Mouse (Mus musculus) C2C12 (cell line): ENCODE results near the gene Castor2. TPM values are rescaled to one million over a fixed set of nuclear protein-coding genes. Genes with fewer than 3 reads are reported as not detected.

Experiments
- H3K27me3 ChIP-seq: one replicate; pipeline ENCODE4 v1.6.1; 2011; ENCODE audit not compliant: control insufficient read depth, insufficient read depth, insufficient read length
- H3K36me3 ChIP-seq: one replicate; pipeline ENCODE4 v1.6.1; 2011; ENCODE audit not compliant: control insufficient read depth, insufficient read depth
- H3K4me3 ChIP-seq: one replicate; pipeline ENCODE4 v1.5.1; 2011; ENCODE audit warnings: mild to moderate bottlenecking, control low read depth; ENCODE audit not compliant: poor library complexity, insufficient read depth, severe bottlenecking
- H3K79me2 ChIP-seq: one replicate; pipeline ENCODE4 v1.6.1; 2011; ENCODE audit not compliant: control insufficient read depth, insufficient read depth
- H3K79me3 ChIP-seq: one replicate; pipeline ENCODE4 v1.6.1; 2011; ENCODE audit warnings: low read depth, control low read depth
- H3ac ChIP-seq: one replicate; pipeline ENCODE3; 2011; ENCODE audit warnings: low read depth; ENCODE audit not compliant: control insufficient read depth, insufficient read length
- CEBPB ChIP-seq: IDR thresholded peaks from one replicate; pipeline ENCODE4 v1.6.1; 2011; ENCODE audit warnings: low read depth, mild to moderate bottlenecking, control low read depth, moderate library complexity
- CTCF ChIP-seq: IDR thresholded peaks from one replicate; pipeline ENCODE4 v1.5.1; 2011; ENCODE audit not compliant: control insufficient read depth, insufficient read depth, insufficient read length
- FOSL1 ChIP-seq: IDR thresholded peaks from one replicate; pipeline ENCODE4 v1.8.0; 2011; ENCODE audit warnings: mild to moderate bottlenecking, low read length; ENCODE audit not compliant: poor library complexity, insufficient read depth, severe bottlenecking
- MAX ChIP-seq: IDR thresholded peaks from one replicate; pipeline ENCODE4 v1.6.1; 2011; ENCODE audit warnings: mild to moderate bottlenecking, control low read depth
- MYOD1 ChIP-seq: IDR thresholded peaks from one replicate; pipeline ENCODE4 v1.6.1; 2011; ENCODE audit warnings: low read depth; ENCODE audit not compliant: control insufficient read depth, insufficient read length
- MYOG ChIP-seq: IDR thresholded peaks from one replicate; pipeline ENCODE4 v1.6.1; 2011; ENCODE audit not compliant: control insufficient read depth, insufficient read length; ENCODE audit errors: extremely low read depth
- USF1 ChIP-seq: IDR thresholded peaks from one replicate; pipeline ENCODE4 v1.6.1; 2011; ENCODE audit warnings: low read depth, mild to moderate bottlenecking, control low read depth, moderate library complexity
- polyA plus RNA-seq: library from polyadenylated mRNA; unstranded; fragments of >200 nt; fragmentation: generic; extraction: Trizol; gene quantifications from one replicate; pipeline ENCODE4 v1.2.1, GENCODE M21; 2012; ENCODE audit warnings: missing spikeins

Gene Castor2
- polyA plus RNA-seq, 1 experiment = 3.0 TPM

DNA sequence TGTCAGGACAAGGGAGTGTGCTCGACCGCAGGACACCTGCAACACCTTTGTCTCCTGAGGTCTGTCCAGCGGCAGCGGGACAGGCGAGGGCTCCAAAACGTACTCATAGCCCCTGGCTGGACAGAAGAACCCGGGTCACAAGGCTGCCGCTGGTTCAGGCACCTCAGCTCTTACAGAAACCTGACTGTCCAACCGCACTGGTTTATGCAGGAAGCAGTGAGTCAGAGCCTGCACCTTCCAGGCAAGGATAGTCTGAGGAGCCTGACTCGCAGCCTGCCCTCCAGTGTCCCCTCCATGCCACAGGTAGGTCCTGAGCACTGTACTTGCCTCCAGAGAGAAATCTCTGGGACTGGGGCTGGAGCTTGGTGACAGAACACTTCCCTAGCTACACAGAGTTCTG, 69.7 kb downstream of the Castor2 start:
- no peak for TF ChIP-seq CEBPB
- TF ChIP-seq MYOD1 = no peak
- TF ChIP-seq MAX = no peak
- TF ChIP-seq MYOG = no peak
- no peak for TF ChIP-seq USF1
- H3K36me3 ChIP-seq = peaks cover 47% of the 10 kb centered on the region

DNA sequence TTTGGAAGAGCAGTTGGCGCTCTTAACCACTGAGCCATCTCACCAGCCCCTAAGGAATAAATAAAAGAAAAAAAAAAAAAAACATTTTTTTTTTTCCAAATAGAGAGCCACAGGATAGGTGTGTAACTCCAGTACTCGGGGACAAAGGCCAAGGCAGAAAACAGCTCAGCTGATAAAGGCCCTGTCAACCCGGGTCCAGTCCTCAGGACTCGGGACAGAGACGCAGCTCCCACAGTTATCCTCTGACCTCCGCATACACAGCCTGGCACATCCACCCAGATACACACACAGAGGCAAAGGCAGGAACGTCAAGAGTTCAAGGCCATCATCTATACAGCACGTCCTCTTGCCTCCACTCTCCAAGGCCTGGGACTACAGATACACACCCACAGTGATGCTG, 70.7 kb downstream of the Castor2 start:
- H3K4me3 ChIP-seq = no peak overlapping the region
- H3K79me2 ChIP-seq = peaks cover 42% of the 10 kb centered on the region
- no peaks in the 10 kb centered on the region for H3K27me3 ChIP-seq
- peaks cover 44% of the 10 kb centered on the region for H3K36me3 ChIP-seq
- no peak overlapping the region for H3ac ChIP-seq
- peaks cover 22% of the 10 kb centered on the region for H3K79me3 ChIP-seq
- TF ChIP-seq MAX = no peak
- TF ChIP-seq MYOD1 = no peak
- TF ChIP-seq USF1 = no peak
- TF ChIP-seq MYOG = no peak
- no peak for TF ChIP-seq CTCF
- no peak for TF ChIP-seq CEBPB
- TF ChIP-seq FOSL1 = no peak

More for the DNA sequence above, 69.7 kb downstream of the Castor2 start:
- Histone ChIP-seq H3ac (no peak overlapping the region), H3K27me3 (no peaks in the 10 kb centered on the region), H3K79me2 (peaks cover 32% of the 10 kb centered on the region), H3K4me3 (no peak overlapping the region), H3K79me3 (peaks cover 12% of the 10 kb centered on the region)

DNA sequence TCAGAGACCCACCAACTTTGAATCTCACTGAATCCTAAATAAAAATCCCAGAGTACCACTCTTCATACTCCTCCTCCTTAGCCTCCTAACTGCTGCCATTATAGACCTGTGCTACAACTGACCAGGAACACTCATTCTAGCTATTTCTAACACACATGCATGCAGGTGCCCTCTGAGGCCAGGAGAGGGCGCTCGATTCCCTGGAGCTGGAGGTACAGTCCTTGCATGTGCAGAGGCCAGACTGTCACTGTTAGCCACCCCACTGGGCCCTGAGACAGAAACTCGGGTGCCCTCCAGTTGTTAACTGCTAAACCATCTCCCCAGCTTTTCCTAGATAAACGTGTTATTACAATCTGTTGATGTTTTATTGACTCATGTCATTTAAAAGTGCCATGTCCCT, 73.7 kb downstream of the Castor2 start:
- H3K79me2 ChIP-seq = peaks cover 63% of the 10 kb centered on the region
- H3K27me3 ChIP-seq = no peaks in the 10 kb centered on the region
- H3K79me3 ChIP-seq = peaks cover 29% of the 10 kb centered on the region
- TF ChIP-seq MAX = no peak
- TF ChIP-seq USF1 = no peak
- peak; percentile 55 for TF ChIP-seq CTCF
- TF ChIP-seq CEBPB = no peak
- no peak for TF ChIP-seq FOSL1
- no peak for TF ChIP-seq MYOD1
- no peak for TF ChIP-seq MYOG
- no peak overlapping the region for H3ac ChIP-seq
- H3K4me3 ChIP-seq = no peak overlapping the region
- peaks cover 24% of the 10 kb centered on the region for H3K36me3 ChIP-seq

DNA sequence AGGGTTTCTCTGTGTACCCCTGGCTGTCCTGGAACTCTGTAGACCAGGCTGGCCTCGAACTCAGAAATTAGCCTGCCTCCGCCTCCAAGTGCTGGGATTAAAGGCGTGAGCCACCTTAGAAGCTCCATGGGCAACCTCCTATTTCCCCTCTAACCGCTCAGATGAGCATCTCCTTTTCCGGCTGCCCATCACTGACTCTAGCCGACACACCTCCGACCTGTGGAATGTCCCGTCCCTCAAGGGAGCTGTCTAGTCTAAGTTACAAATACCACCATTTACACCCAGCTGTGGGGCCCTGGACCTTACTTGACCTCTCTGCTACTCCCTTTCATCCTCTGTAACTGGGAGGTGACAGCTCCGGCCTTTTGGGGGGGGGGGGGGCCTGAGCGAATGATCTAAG, 76.2 kb downstream of the Castor2 start:
- TF ChIP-seq CEBPB = no peak
- no peak for TF ChIP-seq USF1
- H3ac ChIP-seq = peak overlapping the region; percentile 42
- peaks cover 29% of the 10 kb centered on the region for H3K79me3 ChIP-seq
- H3K27me3 ChIP-seq = no peaks in the 10 kb centered on the region
- peaks cover 18% of the 10 kb centered on the region for H3K36me3 ChIP-seq
- H3K4me3 ChIP-seq = peak overlapping the region; percentile 82
- peaks cover 53% of the 10 kb centered on the region for H3K79me2 ChIP-seq

DNA sequence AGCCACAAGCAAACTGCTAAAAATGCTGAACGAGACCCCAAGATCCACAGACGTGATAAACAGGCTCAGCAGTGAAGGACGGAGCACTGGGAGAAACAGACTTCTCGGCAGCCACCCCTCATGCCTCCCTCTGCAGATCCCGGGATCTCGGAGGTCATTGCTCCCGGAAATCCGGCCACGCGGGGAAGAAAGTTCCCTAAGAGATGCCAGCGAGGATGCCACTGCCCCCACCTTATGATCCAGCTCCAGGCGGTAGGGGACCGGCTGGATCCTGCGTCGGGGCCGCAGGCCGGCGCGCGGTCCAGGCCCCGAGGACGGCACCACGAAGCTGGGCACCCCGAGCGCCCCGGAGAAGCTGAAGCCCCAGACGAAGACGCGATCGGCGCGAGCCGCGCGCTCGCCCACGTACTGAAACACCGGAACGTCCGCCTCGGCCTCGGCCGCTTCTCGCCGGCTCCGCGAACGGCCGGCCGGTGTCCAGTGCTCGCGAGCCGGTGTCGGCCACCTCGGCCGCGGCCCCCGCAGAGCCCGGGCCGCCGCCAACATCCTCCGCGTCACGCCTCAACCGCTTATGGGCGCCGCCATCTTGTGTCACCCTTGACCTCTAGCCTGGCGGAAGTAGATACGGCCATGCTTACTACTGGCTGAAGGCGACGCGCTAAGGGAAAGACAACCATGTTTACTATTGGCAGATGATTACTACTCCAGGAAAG, 76.8 kb downstream of the Castor2 start, which contains the start of gene Rcc1l:
Rcc1l (minus strand) TSS at position 606 of the 713 bp plus-strand sequence.
- peaks cover 11% of the 10 kb centered on the region for H3K36me3 ChIP-seq
- H3K27me3 ChIP-seq = no peaks in the 10 kb centered on the region
- TF ChIP-seq MAX (peak; percentile 60), USF1 (no peak)
- H3K79me3 ChIP-seq = peaks cover 29% of the 10 kb centered on the region
- H3K79me2 ChIP-seq = peaks cover 53% of the 10 kb centered on the region
- H3ac ChIP-seq = peak within 1 kb of the TSS; percentile 78
- H3K4me3 ChIP-seq = peak within 1 kb of the TSS; percentile 82

DNA sequence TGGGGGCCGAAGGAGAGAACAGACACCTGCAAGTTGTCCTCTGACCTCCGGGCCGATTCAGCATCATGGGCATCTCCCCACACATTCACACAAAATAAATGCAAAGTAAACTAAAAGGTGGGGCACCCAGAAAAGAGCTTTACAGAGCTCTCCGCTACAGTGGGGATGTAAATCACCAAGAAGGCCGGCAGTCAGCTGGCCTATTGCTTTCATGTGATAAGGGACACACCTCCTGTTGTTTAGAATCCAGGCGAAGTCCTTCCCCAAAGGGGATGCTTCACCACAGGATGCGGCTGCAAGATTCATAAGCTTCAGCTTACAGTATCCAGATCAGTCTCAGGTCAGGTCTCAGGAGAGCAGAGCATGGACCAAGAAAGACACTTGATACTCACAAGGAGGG, 79.0 kb downstream of the Castor2 start:
- H3K79me2 ChIP-seq = peaks cover 50% of the 10 kb centered on the region
- no peak overlapping the region for H3ac ChIP-seq
- no peak for TF ChIP-seq USF1
- TF ChIP-seq MYOG = no peak
- no peak for TF ChIP-seq MAX
- no peak for TF ChIP-seq MYOD1
- no peak for TF ChIP-seq CTCF
- TF ChIP-seq FOSL1 = no peak
- TF ChIP-seq CEBPB = no peak
- H3K79me3 ChIP-seq = peaks cover 28% of the 10 kb centered on the region
- no peak overlapping the region for H3K4me3 ChIP-seq
- H3K27me3 ChIP-seq = no peaks in the 10 kb centered on the region
- no peaks in the 10 kb centered on the region for H3K36me3 ChIP-seq
